Mouse (Mus musculus): ENCODE data around the gene L1cam. TPM values are rescaled to one million over a fixed set of nuclear protein-coding genes. Genes with fewer than 3 reads are reported as not detected.

L1cam gene
- total RNA-seq, 2 experiments from 2014 or later, result 5.2 to 6.2 TPM

- no peak for ATAC-seq (replicated peaks; ENCODE audit: low FRiP score, poor library complexity, severe bottlenecking)
Observed at GRCm38 (mm10) chrX:73881036-73881427, 14.9 kb downstream of the L1cam start.

GRCm38 (mm10) chrX:73880194-73881035, 15.5 kb downstream of the L1cam start:
- no peak for ATAC-seq (replicated peaks; ENCODE audit: low FRiP score, poor library complexity, severe bottlenecking)

GRCm38 (mm10) chrX:73877014-73877413, 18.9 kb downstream of the L1cam start:
- ATAC-seq (replicated peaks; ENCODE audit: low FRiP score, poor library complexity, severe bottlenecking), result no peak

- no peak for ATAC-seq (replicated peaks; ENCODE audit: low FRiP score, poor library complexity, severe bottlenecking)
Observed at GRCm38 (mm10) chrX:73875881-73876280, 20.0 kb downstream of the L1cam start.

GRCm38 (mm10) chrX:73871956-73872355, 23.9 kb downstream of the L1cam start:
- ATAC-seq (replicated peaks; ENCODE audit: low FRiP score, poor library complexity, severe bottlenecking), result no peak

GRCm38 (mm10) chrX:73871474-73871873, 24.4 kb downstream of the L1cam start:
- ATAC-seq (replicated peaks; ENCODE audit: low FRiP score, poor library complexity, severe bottlenecking), result no peak

GRCm38 (mm10) chrX:73869334-73869733, 26.6 kb downstream of the L1cam start:
- ATAC-seq (replicated peaks; ENCODE audit: low FRiP score, poor library complexity, severe bottlenecking), result no peak

GRCm38 (mm10) chrX:73867852-73868251, 28.1 kb downstream of the L1cam start:
- ATAC-seq (replicated peaks; ENCODE audit: low FRiP score, poor library complexity, severe bottlenecking), result peak; percentile 88

- peak; percentile 27; the same call in 1 of the 2 replicates for ATAC-seq (replicated peaks; ENCODE audit: low FRiP score, poor library complexity, severe bottlenecking)
Observed at GRCm38 (mm10) chrX:73867256-73867655, 28.6 kb downstream of the L1cam start.

GRCm38 (mm10) chrX:73864692-73865091, 31.2 kb downstream of the L1cam start:
- ATAC-seq (replicated peaks; ENCODE audit: low FRiP score, poor library complexity, severe bottlenecking), result no peak

- ATAC-seq (replicated peaks; ENCODE audit: low FRiP score, poor library complexity, severe bottlenecking), result no peak
Observed at GRCm38 (mm10) chrX:73855087-73855408, 40.9 kb downstream of the L1cam start.

GRCm38 (mm10) chrX:73854326-73855086, 41.4 kb downstream of the L1cam start:
- no peak for ATAC-seq (replicated peaks; ENCODE audit: low FRiP score, poor library complexity, severe bottlenecking)

GRCm38 (mm10) chrX:73836691-73837090, 59.2 kb downstream of the L1cam start:
- ATAC-seq (replicated peaks; ENCODE audit: low FRiP score, poor library complexity, severe bottlenecking), result no peak

- no peak for ATAC-seq (replicated peaks; ENCODE audit: low FRiP score, poor library complexity, severe bottlenecking)
Observed at GRCm38 (mm10) chrX:73835731-73836130, 60.2 kb downstream of the L1cam start.

GRCm38 (mm10) chrX:73824185-73825151, 71.4 kb downstream of the L1cam start, which contains the start of gene Pdzd4:
Gene Pdzd4 (minus strand): TSS chrX:73824969.
- no peak for ATAC-seq (replicated peaks; ENCODE audit: low FRiP score, poor library complexity, severe bottlenecking)

GRCm38 (mm10) chrX:73823747-73824146, 72.2 kb downstream of the L1cam start:
- no peak for ATAC-seq (replicated peaks; ENCODE audit: low FRiP score, poor library complexity, severe bottlenecking)

GRCm38 (mm10) chrX:73816596-73817314, 79.2 kb downstream of the L1cam start:
- no peak for ATAC-seq (replicated peaks; ENCODE audit: low FRiP score, poor library complexity, severe bottlenecking)

- no peak for ATAC-seq (replicated peaks; ENCODE audit: low FRiP score, poor library complexity, severe bottlenecking)
Observed at GRCm38 (mm10) chrX:73815072-73815471, 80.8 kb downstream of the L1cam start.

GRCm38 (mm10) chrX:73805814-73806213, 90.1 kb downstream of the L1cam start:
- ATAC-seq (replicated peaks; ENCODE audit: low FRiP score, poor library complexity, severe bottlenecking), result no peak

Data from erythroblast, adult 5-6 weeks (primary cell).